Mouse (Mus musculus): ENCODE data around the gene 1700113H08Rik. TPM values are rescaled to one million over a fixed set of nuclear protein-coding genes. Genes with fewer than 3 reads are reported as not detected.

The 1700113H08Rik gene
- polyA plus RNA-seq, 1 experiment from 2014 or later, result 0.65 TPM

DNA sequence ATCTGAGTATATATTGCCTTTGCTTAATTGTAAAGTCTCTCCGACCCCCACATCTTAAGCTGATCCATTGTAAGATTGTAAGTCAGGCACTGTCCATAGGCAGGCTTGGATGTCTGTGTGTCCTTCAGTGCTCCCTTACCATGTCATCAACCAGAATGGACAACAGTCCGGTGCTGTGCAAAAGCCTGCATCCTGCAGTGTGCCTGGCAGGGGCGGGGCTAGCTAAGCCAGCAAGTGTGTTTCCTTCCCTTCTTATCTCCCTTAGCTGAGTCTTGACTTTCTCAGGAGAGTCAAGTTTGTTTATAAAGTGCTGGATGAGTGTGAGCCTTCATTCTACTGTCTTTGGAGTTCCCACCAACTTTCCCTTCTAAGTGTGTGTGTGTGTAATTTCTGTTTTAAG is 12.6 kb upstream of the 1700113H08Rik start:
- H3K9ac ChIP-seq (replicated peaks; ENCODE audit: low read length), result no peak overlapping the region
- no peaks in the 10 kb centered on the region for H3K27me3 ChIP-seq (ENCODE audit: control insufficient read depth, insufficient read depth, low read length)
- no peaks in the 10 kb centered on the region for H3K36me3 ChIP-seq (replicated peaks; ENCODE audit: control insufficient read depth, insufficient read depth, low read depth, low read length)
- no peak overlapping the region for H3K4me3 ChIP-seq (ENCODE audit: low read depth, low read length)
- ATAC-seq (replicated peaks; ENCODE audit: insufficient number of reproducible peaks, low FRiP score, low TSS enrichment, low read depth), result no peak
- no peak overlapping the region for H3K27ac ChIP-seq (replicated peaks; ENCODE audit: low read depth, low read length)
- WGBS, result 70% methylated on average over 3 of the region's 3 CpGs
- DNase-seq (ENCODE audit: low spot score), result no peak
- H3K4me2 ChIP-seq (ENCODE audit: low read depth, low read length), result no peak overlapping the region
- no peaks in the 10 kb centered on the region for H3K4me1 ChIP-seq (ENCODE audit: control insufficient read depth, insufficient read depth, low read length)
- no peaks in the 10 kb centered on the region for H3K9me3 ChIP-seq (replicated peaks; ENCODE audit: control insufficient read depth, low read length)

- Histone ChIP-seq H3K4me3 (ENCODE audit: low read depth, low read length) (no peak overlapping the region), H3K27me3 (ENCODE audit: control insufficient read depth, insufficient read depth, low read length) (no peaks in the 10 kb centered on the region), H3K9ac (replicated peaks; ENCODE audit: low read length) (no peak overlapping the region), H3K27ac (replicated peaks; ENCODE audit: low read depth, low read length) (no peak overlapping the region), H3K9me3 (replicated peaks; ENCODE audit: control insufficient read depth, low read length) (no peaks in the 10 kb centered on the region), H3K4me1 (ENCODE audit: control insufficient read depth, insufficient read depth, low read length) (no peaks in the 10 kb centered on the region), H3K36me3 (replicated peaks; ENCODE audit: control insufficient read depth, insufficient read depth, low read depth, low read length) (no peaks in the 10 kb centered on the region), H3K4me2 (ENCODE audit: low read depth, low read length) (no peak overlapping the region)
- DNase-seq (ENCODE audit: low spot score) (no peak), ATAC-seq (replicated peaks; ENCODE audit: insufficient number of reproducible peaks, low FRiP score, low TSS enrichment, low read depth) (no peak)
- 45% methylated on average over 6 of the region's 6 CpGs for WGBS
These were observed 11.4 kb upstream of the 1700113H08Rik start for GRCm38 (mm10) chr10:87046469-87046868.

DNA sequence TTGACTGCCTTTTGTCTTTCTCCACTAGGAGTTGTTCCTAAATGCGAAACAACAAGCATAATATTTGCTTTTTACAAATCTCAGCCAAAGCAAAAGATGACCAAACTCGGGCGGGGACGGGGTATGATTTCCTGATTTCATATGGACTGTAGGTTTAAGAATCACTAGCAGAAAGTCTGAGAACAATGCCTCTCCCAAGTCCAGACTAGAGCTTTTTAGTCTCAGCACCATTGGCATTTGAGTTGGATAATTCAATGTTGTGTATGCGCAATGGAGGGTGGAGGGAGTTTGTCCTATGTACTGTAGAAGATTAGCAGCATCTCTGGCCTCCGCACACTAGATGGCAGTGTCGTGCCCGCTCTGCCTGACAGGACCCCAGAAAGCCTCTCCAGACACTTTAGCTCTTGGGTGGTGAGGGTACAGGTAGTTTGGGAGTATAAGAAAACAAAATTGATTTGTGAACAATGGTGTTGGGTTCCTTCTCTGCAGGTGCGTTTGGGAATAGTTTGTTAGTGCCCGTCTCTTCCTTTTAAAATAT is 10.8 kb upstream of the 1700113H08Rik start:
- Histone ChIP-seq H3K4me2 (ENCODE audit: low read depth, low read length) (no peak overlapping the region), H3K9me3 (replicated peaks; ENCODE audit: control insufficient read depth, low read length) (no peaks in the 10 kb centered on the region), H3K36me3 (replicated peaks; ENCODE audit: control insufficient read depth, insufficient read depth, low read depth, low read length) (no peaks in the 10 kb centered on the region), H3K27ac (replicated peaks; ENCODE audit: low read depth, low read length) (no peak overlapping the region), H3K9ac (replicated peaks; ENCODE audit: low read length) (no peak overlapping the region), H3K27me3 (ENCODE audit: control insufficient read depth, insufficient read depth, low read length) (no peaks in the 10 kb centered on the region), H3K4me3 (ENCODE audit: low read depth, low read length) (no peak overlapping the region), H3K4me1 (ENCODE audit: control insufficient read depth, insufficient read depth, low read length) (no peaks in the 10 kb centered on the region)
- peak; percentile 10 for DNase-seq (ENCODE audit: low spot score)
- ATAC-seq (replicated peaks; ENCODE audit: insufficient number of reproducible peaks, low FRiP score, low TSS enrichment, low read depth), result no peak
- WGBS, result 88% methylated on average over 10 of the region's 10 CpGs

GRCm38 (mm10) chr10:87049179-87049578 is 8.7 kb upstream of the 1700113H08Rik start:
- no peaks in the 10 kb centered on the region for H3K36me3 ChIP-seq (replicated peaks; ENCODE audit: control insufficient read depth, insufficient read depth, low read depth, low read length)
- H3K4me3 ChIP-seq (ENCODE audit: low read depth, low read length), result no peak overlapping the region
- no peak overlapping the region for H3K9ac ChIP-seq (replicated peaks; ENCODE audit: low read length)
- no peaks in the 10 kb centered on the region for H3K9me3 ChIP-seq (replicated peaks; ENCODE audit: control insufficient read depth, low read length)
- 72% methylated on average over 3 of the region's 3 CpGs for WGBS
- no peak overlapping the region for H3K4me2 ChIP-seq (ENCODE audit: low read depth, low read length)
- no peak overlapping the region for H3K27ac ChIP-seq (replicated peaks; ENCODE audit: low read depth, low read length)
- ATAC-seq (replicated peaks; ENCODE audit: insufficient number of reproducible peaks, low FRiP score, low TSS enrichment, low read depth) (no peak), DNase-seq (ENCODE audit: low spot score) (no peak)
- H3K4me1 ChIP-seq (ENCODE audit: control insufficient read depth, insufficient read depth, low read length), result no peaks in the 10 kb centered on the region
- no peaks in the 10 kb centered on the region for H3K27me3 ChIP-seq (ENCODE audit: control insufficient read depth, insufficient read depth, low read length)

GRCm38 (mm10) chr10:87051714-87052113 is 6.1 kb upstream of the 1700113H08Rik start:
- no peak for ATAC-seq (replicated peaks; ENCODE audit: insufficient number of reproducible peaks, low FRiP score, low TSS enrichment, low read depth)
- Histone ChIP-seq H3K9ac (replicated peaks; ENCODE audit: low read length) (no peak overlapping the region), H3K4me2 (ENCODE audit: low read depth, low read length) (no peak overlapping the region), H3K4me1 (ENCODE audit: control insufficient read depth, insufficient read depth, low read length) (no peaks in the 10 kb centered on the region), H3K4me3 (ENCODE audit: low read depth, low read length) (no peak overlapping the region), H3K9me3 (replicated peaks; ENCODE audit: control insufficient read depth, low read length) (no peaks in the 10 kb centered on the region), H3K27me3 (ENCODE audit: control insufficient read depth, insufficient read depth, low read length) (no peaks in the 10 kb centered on the region), H3K36me3 (replicated peaks; ENCODE audit: control insufficient read depth, insufficient read depth, low read depth, low read length) (no peaks in the 10 kb centered on the region), H3K27ac (replicated peaks; ENCODE audit: low read depth, low read length) (no peak overlapping the region)
- no peak for DNase-seq (ENCODE audit: low spot score)
- 75% methylated on average over 4 of the region's 4 CpGs for WGBS

DNA sequence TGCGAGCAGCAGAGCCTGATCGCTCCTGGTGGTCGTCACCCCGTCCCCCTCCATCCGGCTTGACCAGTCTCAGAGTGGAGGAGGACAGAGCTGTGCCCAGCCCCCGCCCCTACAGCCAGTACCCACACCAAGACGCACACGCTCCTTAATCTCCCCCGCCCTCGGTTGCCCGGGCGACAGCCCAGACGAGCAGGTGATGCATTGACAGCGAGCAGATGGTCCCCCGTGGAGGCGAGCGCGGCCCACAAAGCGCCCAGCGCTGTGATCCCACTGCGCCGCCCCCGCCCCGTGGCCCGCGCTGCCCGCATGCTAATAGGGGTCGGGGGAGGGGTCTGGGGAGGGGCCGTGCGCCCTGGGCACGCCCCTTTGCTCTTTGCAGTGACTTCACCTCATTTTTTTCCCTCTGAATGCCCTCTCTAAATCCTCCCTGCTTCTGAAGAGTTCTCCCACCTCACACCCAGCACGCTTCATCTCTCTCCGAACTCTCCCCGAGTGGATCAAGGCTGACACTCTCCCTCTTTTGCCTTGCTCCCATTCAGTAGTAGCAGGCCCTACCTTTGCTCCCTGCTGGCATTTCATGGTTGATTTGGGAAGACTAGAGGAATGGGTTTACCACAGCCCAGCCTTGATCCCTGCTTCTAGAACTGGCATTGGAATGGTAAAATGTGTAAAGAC is 543 bp downstream of the 1700113H08Rik start:
- Histone ChIP-seq H3K9ac (replicated peaks; ENCODE audit: low read length) (peak overlapping the region; percentile 61), H3K36me3 (replicated peaks; ENCODE audit: control insufficient read depth, insufficient read depth, low read depth, low read length) (no peaks in the 10 kb centered on the region), H3K9me3 (replicated peaks; ENCODE audit: control insufficient read depth, low read length) (no peaks in the 10 kb centered on the region), H3K27me3 (ENCODE audit: control insufficient read depth, insufficient read depth, low read length) (no peaks in the 10 kb centered on the region), H3K27ac (replicated peaks; ENCODE audit: low read depth, low read length) (0 out of 2 replicates have a peak overlapping the region, but pooled peaks have one; percentile 20), H3K4me2 (ENCODE audit: low read depth, low read length) (peak overlapping the region; percentile 91), H3K4me3 (ENCODE audit: low read depth, low read length) (peak overlapping the region; percentile 48), H3K4me1 (ENCODE audit: control insufficient read depth, insufficient read depth, low read length) (no peaks in the 10 kb centered on the region; the same call in 1 of the 2 replicates)
- ATAC-seq (replicated peaks; ENCODE audit: insufficient number of reproducible peaks, low FRiP score, low TSS enrichment, low read depth) (peak; percentile 95), DNase-seq (ENCODE audit: low spot score) (peak; percentile 80)
- WGBS, result 2% methylated on average over 30 of the region's 34 CpGs

GRCm38 (mm10) chr10:87058926-87059325 is 1.1 kb downstream of the 1700113H08Rik start:
- Histone ChIP-seq H3K4me1 (ENCODE audit: control insufficient read depth, insufficient read depth, low read length) (no peaks in the 10 kb centered on the region; the same call in 1 of the 2 replicates), H3K4me3 (ENCODE audit: low read depth, low read length) (no peak overlapping the region; the same call in 1 of the 2 replicates), H3K9me3 (replicated peaks; ENCODE audit: control insufficient read depth, low read length) (no peaks in the 10 kb centered on the region), H3K9ac (replicated peaks; ENCODE audit: low read length) (no peak overlapping the region), H3K27ac (replicated peaks; ENCODE audit: low read depth, low read length) (0 out of 2 replicates have a peak overlapping the region, but pooled peaks have one; percentile 20), H3K36me3 (replicated peaks; ENCODE audit: control insufficient read depth, insufficient read depth, low read depth, low read length) (no peaks in the 10 kb centered on the region), H3K27me3 (ENCODE audit: control insufficient read depth, insufficient read depth, low read length) (no peaks in the 10 kb centered on the region), H3K4me2 (ENCODE audit: low read depth, low read length) (peak overlapping the region; percentile 91)
- ATAC-seq (replicated peaks; ENCODE audit: insufficient number of reproducible peaks, low FRiP score, low TSS enrichment, low read depth) (no peak), DNase-seq (ENCODE audit: low spot score) (no peak)
- WGBS, result 18% methylated on average over 9 of the region's 9 CpGs

GRCm38 (mm10) chr10:87059447-87059846 is 1.6 kb downstream of the 1700113H08Rik start:
- H3K9me3 ChIP-seq (replicated peaks; ENCODE audit: control insufficient read depth, low read length), result no peaks in the 10 kb centered on the region
- WGBS, result 75% methylated on average over 6 of the region's 6 CpGs
- no peaks in the 10 kb centered on the region; the same call in 1 of the 2 replicates for H3K4me1 ChIP-seq (ENCODE audit: control insufficient read depth, insufficient read depth, low read length)
- H3K4me2 ChIP-seq (ENCODE audit: low read depth, low read length), result no peak overlapping the region
- DNase-seq (ENCODE audit: low spot score) (no peak), ATAC-seq (replicated peaks; ENCODE audit: insufficient number of reproducible peaks, low FRiP score, low TSS enrichment, low read depth) (no peak)
- no peak overlapping the region for H3K9ac ChIP-seq (replicated peaks; ENCODE audit: low read length)
- H3K27me3 ChIP-seq (ENCODE audit: control insufficient read depth, insufficient read depth, low read length), result no peaks in the 10 kb centered on the region
- H3K27ac ChIP-seq (replicated peaks; ENCODE audit: low read depth, low read length), result no peak overlapping the region
- H3K36me3 ChIP-seq (replicated peaks; ENCODE audit: control insufficient read depth, insufficient read depth, low read depth, low read length), result no peaks in the 10 kb centered on the region
- no peak overlapping the region for H3K4me3 ChIP-seq (ENCODE audit: low read depth, low read length)
